Mouse (Mus musculus): ENCODE measurements around the gene Pmf1. TPM values are rescaled to one million over a fixed set of nuclear protein-coding genes. Genes with fewer than 3 reads are reported as not detected.
A peak's percentile ranks its signal among the peaks of the same experiment; 100 is the strongest.

Gene Pmf1
- 152 TPM in 2 replicates for polyA plus RNA-seq (2015; fragmentation: Nextera tagmentation; extraction: Ambion mirVana)

- peak within 1 kb of the TSS; percentile 78 for H3K4me3 ChIP-seq (replicated peaks)
- H3K4me2 ChIP-seq: peak within 1 kb of the TSS; percentile 71
- peak within 1 kb of the TSS; percentile 99 for H3K27ac ChIP-seq
- no peaks in the 10 kb centered on the region for H3K27me3 ChIP-seq
- WGBS: under 1% methylated on average over 54 of the region's 54 CpGs
- H3K9me3 ChIP-seq (replicated peaks): no peaks in the 10 kb centered on the region
- peak within 1 kb of the TSS; percentile 83 for H3K9ac ChIP-seq
- peaks cover 46% of the 10 kb centered on the region for H3K36me3 ChIP-seq
- H3K4me1 ChIP-seq: peaks cover 42% of the 10 kb centered on the region
- peak; percentile 93 for ATAC-seq (replicated peaks; ENCODE audit: low FRiP score)
Observed at GRCm38 (mm10) chr3:88409741-88410644, at the start of gene Pmf1. Gene Pmf1 (minus strand): TSS chr3:88410331.

- Histone ChIP-seq H3K4me3 (replicated peaks) (0 out of 2 replicates have a peak overlapping the region, but pooled peaks have one; percentile 19), H3K4me1 (peaks cover 53% of the 10 kb centered on the region), H3K9me3 (replicated peaks) (no peaks in the 10 kb centered on the region), H3K4me2 (peak overlapping the region; percentile 43), H3K9ac (no peak overlapping the region), H3K36me3 (no peaks in the 10 kb centered on the region), H3K27me3 (peaks cover 21% of the 10 kb centered on the region), H3K27ac (no peak overlapping the region)
- WGBS: 2% methylated on average over 14 of the region's 14 CpGs
- peak; percentile 16; the same call in 1 of the 2 replicates for ATAC-seq (replicated peaks; ENCODE audit: low FRiP score)
Observed at GRCm38 (mm10) chr3:88458778-88459219, 48.7 kb upstream of the Pmf1 start.

GRCm38 (mm10) chr3:88456746-88457532, 46.8 kb upstream of the Pmf1 start:
- no peak for ATAC-seq (replicated peaks; ENCODE audit: low FRiP score)

GRCm38 (mm10) chr3:88456313-88456712, 46.2 kb upstream of the Pmf1 start:
- Histone ChIP-seq H3K4me1 (peaks cover 56% of the 10 kb centered on the region), H3K36me3 (no peaks in the 10 kb centered on the region), H3K9me3 (replicated peaks) (no peaks in the 10 kb centered on the region), H3K27me3 (peaks cover 21% of the 10 kb centered on the region), H3K9ac (no peak overlapping the region), H3K27ac (peak overlapping the region; percentile 87), H3K4me3 (replicated peaks) (no peak overlapping the region), H3K4me2 (0 out of 2 replicates have a peak overlapping the region, but pooled peaks have one; percentile 39)
- 71% methylated on average over 8 of the region's 8 CpGs for WGBS
- peak; percentile 35 for ATAC-seq (replicated peaks; ENCODE audit: low FRiP score)

More at GRCm38 (mm10) chr3:88456746-88457532, 46.8 kb upstream of the Pmf1 start:
- peak overlapping the region; percentile 87 for H3K27ac ChIP-seq
- peaks cover 21% of the 10 kb centered on the region for H3K27me3 ChIP-seq
- no peaks in the 10 kb centered on the region for H3K36me3 ChIP-seq
- no peaks in the 10 kb centered on the region for H3K9me3 ChIP-seq (replicated peaks)
- H3K4me2 ChIP-seq: no peak overlapping the region
- WGBS: 68% methylated on average over 7 of the region's 7 CpGs
- no peak overlapping the region for H3K4me3 ChIP-seq (replicated peaks)
- no peak overlapping the region for H3K9ac ChIP-seq
- peaks cover 57% of the 10 kb centered on the region for H3K4me1 ChIP-seq

GRCm38 (mm10) chr3:88455588-88456264, 45.6 kb upstream of the Pmf1 start:
- 67% methylated on average over 18 of the region's 18 CpGs for WGBS
- Histone ChIP-seq H3K27ac (peak overlapping the region; percentile 87), H3K9ac (peak overlapping the region; percentile 21; the same call in 1 of the 2 replicates), H3K4me1 (peaks cover 50% of the 10 kb centered on the region), H3K36me3 (no peaks in the 10 kb centered on the region), H3K4me3 (replicated peaks) (no peak overlapping the region), H3K9me3 (replicated peaks) (no peaks in the 10 kb centered on the region), H3K27me3 (peaks cover 21% of the 10 kb centered on the region), H3K4me2 (peak overlapping the region; percentile 39; the same call in 1 of the 2 replicates)
- peak; percentile 30; the same call in 1 of the 2 replicates for ATAC-seq (replicated peaks; ENCODE audit: low FRiP score)

- H3K36me3 ChIP-seq: no peaks in the 10 kb centered on the region
- H3K4me2 ChIP-seq: peak overlapping the region; percentile 39
- H3K4me3 ChIP-seq (replicated peaks): no peak overlapping the region
- peak overlapping the region; percentile 87 for H3K27ac ChIP-seq
- peaks cover 17% of the 10 kb centered on the region for H3K27me3 ChIP-seq
- 46% methylated on average over 9 of the region's 9 CpGs for WGBS
- no peaks in the 10 kb centered on the region for H3K9me3 ChIP-seq (replicated peaks)
- H3K4me1 ChIP-seq: peaks cover 55% of the 10 kb centered on the region
- peak overlapping the region; percentile 21; the same call in 1 of the 2 replicates for H3K9ac ChIP-seq
- peak; percentile 46 for ATAC-seq (replicated peaks; ENCODE audit: low FRiP score)
Observed at GRCm38 (mm10) chr3:88454762-88455587, 44.8 kb upstream of the Pmf1 start.

- no peak overlapping the region for H3K4me2 ChIP-seq
- no peak for ATAC-seq (replicated peaks; ENCODE audit: low FRiP score)
- no peak overlapping the region for H3K27ac ChIP-seq
Observed at GRCm38 (mm10) chr3:88453986-88454385, 43.9 kb upstream of the Pmf1 start.

GRCm38 (mm10) chr3:88453369-88453768, 43.2 kb upstream of the Pmf1 start:
- WGBS: 54% methylated on average over 8 of the region's 8 CpGs
- H3K4me3 ChIP-seq (replicated peaks): no peak overlapping the region
- no peak for ATAC-seq (replicated peaks; ENCODE audit: low FRiP score)
- no peak overlapping the region for H3K9ac ChIP-seq
- H3K27ac ChIP-seq: no peak overlapping the region
- H3K4me1 ChIP-seq: peaks cover 55% of the 10 kb centered on the region
- no peaks in the 10 kb centered on the region for H3K36me3 ChIP-seq
- no peaks in the 10 kb centered on the region for H3K9me3 ChIP-seq (replicated peaks)
- no peak overlapping the region for H3K4me2 ChIP-seq
- peaks cover 3% of the 10 kb centered on the region; the same call in 1 of the 2 replicates for H3K27me3 ChIP-seq

More at GRCm38 (mm10) chr3:88453986-88454385, 43.9 kb upstream of the Pmf1 start:
- no peaks in the 10 kb centered on the region for H3K9me3 ChIP-seq (replicated peaks)
- H3K4me1 ChIP-seq: peaks cover 61% of the 10 kb centered on the region
- H3K27me3 ChIP-seq: peaks cover 7% of the 10 kb centered on the region
- no peak overlapping the region for H3K9ac ChIP-seq
- H3K4me3 ChIP-seq (replicated peaks): no peak overlapping the region
- 71% methylated on average over 8 of the region's 8 CpGs for WGBS
- no peaks in the 10 kb centered on the region for H3K36me3 ChIP-seq

- Histone ChIP-seq H3K27me3 (peaks cover 4% of the 10 kb centered on the region; the same call in 1 of the 2 replicates), H3K4me2 (no peak overlapping the region), H3K27ac (no peak overlapping the region), H3K9ac (no peak overlapping the region), H3K36me3 (no peaks in the 10 kb centered on the region), H3K4me1 (peaks cover 55% of the 10 kb centered on the region), H3K4me3 (replicated peaks) (no peak overlapping the region), H3K9me3 (replicated peaks) (no peaks in the 10 kb centered on the region)
- no peak for ATAC-seq (replicated peaks; ENCODE audit: low FRiP score)
- 74% methylated on average over 6 of the region's 6 CpGs for WGBS
Observed at GRCm38 (mm10) chr3:88452716-88453115, 42.6 kb upstream of the Pmf1 start.

GRCm38 (mm10) chr3:88452246-88452645, 42.1 kb upstream of the Pmf1 start:
- Histone ChIP-seq H3K27ac (no peak overlapping the region), H3K4me3 (replicated peaks) (no peak overlapping the region), H3K9ac (no peak overlapping the region), H3K27me3 (peaks cover 4% of the 10 kb centered on the region; the same call in 1 of the 2 replicates), H3K36me3 (no peaks in the 10 kb centered on the region), H3K4me1 (peaks cover 53% of the 10 kb centered on the region), H3K9me3 (replicated peaks) (no peaks in the 10 kb centered on the region), H3K4me2 (no peak overlapping the region)
- no peak for ATAC-seq (replicated peaks; ENCODE audit: low FRiP score)
- 65% methylated on average over 5 of the region's 5 CpGs for WGBS

Measured in kidney, embryonic 15.5 days (tissue).